8 mouse cellular contexts compared by ENCODE assay signal in the genomic region with DNA sequence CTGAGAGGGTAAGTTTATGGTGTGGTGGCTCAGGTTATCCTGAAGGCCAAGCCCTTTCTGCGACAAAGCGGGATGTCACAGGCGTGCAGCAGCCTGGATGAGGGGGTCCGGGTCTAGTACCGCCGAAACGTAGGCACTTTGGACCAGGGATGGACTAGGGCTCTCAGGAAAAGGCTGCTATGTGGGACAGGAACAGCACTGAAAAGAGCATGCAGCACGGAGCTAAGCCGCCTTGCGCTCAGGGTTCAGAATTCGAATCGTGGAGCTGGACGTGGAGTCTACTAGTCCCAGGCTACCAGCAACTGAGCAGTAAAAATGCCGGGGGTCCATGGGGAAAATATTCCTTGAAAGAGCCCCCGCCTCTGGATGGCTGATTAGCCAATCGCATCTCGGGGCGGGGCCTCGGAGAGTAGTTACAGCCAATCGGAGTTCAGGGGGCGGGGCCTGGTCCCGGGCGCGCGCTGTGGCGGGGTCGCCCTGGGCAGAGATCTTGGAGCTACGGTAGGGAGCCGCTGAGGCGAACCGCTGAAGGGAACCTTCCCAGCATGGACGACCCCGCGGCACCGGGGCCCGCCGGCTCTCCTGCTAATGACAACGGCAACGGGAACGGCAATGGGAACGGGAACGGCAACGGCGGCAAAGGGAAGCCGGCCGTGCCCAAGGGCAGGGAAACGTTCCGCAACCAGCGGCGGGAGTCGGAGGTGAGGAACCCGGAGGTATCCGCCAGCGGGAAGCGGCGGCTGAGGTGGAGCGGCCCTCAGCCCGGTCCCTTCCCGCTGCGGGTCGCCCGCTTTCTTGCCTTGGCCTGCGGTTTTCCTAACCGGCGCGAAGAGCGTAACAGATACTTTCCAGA. TPM values are rescaled to one million over a fixed set of nuclear protein-coding genes. Genes with fewer than 3 reads are reported as not detected.
DNase-seq lines count a peak whose midpoint lies in the region; ATAC-seq and TF ChIP-seq lines count a peak whose summit lies in the region.

A gene (plus strand): TSS at position 483 of the 853 bp plus-strand sequence.

- TF ChIP-seq POLR2A in thymus, adult 2 months (IDR thresholded peaks at IDR 0.05; ENCODE audit: control insufficient read depth, extremely low read depth, insufficient read depth, low read length, poor library complexity), result 0 out of 2 replicates have a peak, but pooled peaks have one; percentile 13

- peak; percentile 99 for ATAC-seq in hindbrain, embryonic 11.5 days (ENCODE audit: low FRiP score)
- peak; percentile 100 for ATAC-seq in lung, embryonic 16.5 days (ENCODE audit: low read depth)

- H3K4me1 ChIP-seq in hindbrain, embryonic 11.5 days (replicated peaks; ENCODE audit: control insufficient read depth, insufficient read depth, low read length), result no peaks in the 10 kb centered on the region
- peaks cover 8% of the 10 kb centered on the region for H3K4me1 ChIP-seq in lung, embryonic 16.5 days (replicated peaks; ENCODE audit: control insufficient read depth, insufficient read depth, low read length)
- peaks cover 9% of the 10 kb centered on the region for H3K4me1 ChIP-seq in thymus, adult 2 months (replicated peaks; ENCODE audit: control insufficient read depth, insufficient read depth, low read length)

- H3K9me3 ChIP-seq in hindbrain, embryonic 11.5 days (ENCODE audit: control insufficient read depth, low read length), result no peaks in the 10 kb centered on the region
- H3K9me3 ChIP-seq in lung, embryonic 16.5 days (ENCODE audit: control insufficient read depth, low read length), result no peaks in the 10 kb centered on the region

- H3K27me3 ChIP-seq in hindbrain, embryonic 11.5 days (ENCODE audit: control insufficient read depth, insufficient read depth, low read length), result no peaks in the 10 kb centered on the region; the same call in 1 of the 2 replicates
- peaks cover 7% of the 10 kb centered on the region for H3K27me3 ChIP-seq in lung, embryonic 16.5 days (ENCODE audit: control insufficient read depth, insufficient read depth, low read depth, low read length)
- no peaks in the 10 kb centered on the region for H3K27me3 ChIP-seq in thymus, adult 2 months (ENCODE audit: control insufficient read depth, insufficient read depth, low read length)

- peak within 1 kb of the TSS; percentile 82 for H3K4me2 ChIP-seq in hindbrain, embryonic 11.5 days (replicated peaks; ENCODE audit: low read depth, low read length)
- peak within 1 kb of the TSS; percentile 100 for H3K4me2 ChIP-seq in lung, embryonic 16.5 days (ENCODE audit: low read depth, low read length)

- WGBS in hindbrain, embryonic 11.5 days, result under 1% methylated on average over 56 of the region's 67 CpGs
- under 1% methylated on average over 64 of the region's 67 CpGs for WGBS in lung, embryonic 16.5 days
- under 1% methylated on average over 66 of the region's 67 CpGs for WGBS in thymus, adult 2 months

- no peak within 1 kb of the TSS for H3K27ac ChIP-seq in hindbrain, embryonic 11.5 days (ENCODE audit: low read depth, low read length)
- no peak within 1 kb of the TSS for H3K27ac ChIP-seq in lung, embryonic 16.5 days (ENCODE audit: low read length)
- no peak within 1 kb of the TSS for H3K27ac ChIP-seq in thymus, adult 2 months (ENCODE audit: control insufficient read depth, insufficient read depth, low read length)

- H3K4me3 ChIP-seq in hindbrain, embryonic 11.5 days (ENCODE audit: low read depth, low read length), result peak within 1 kb of the TSS; percentile 61
- peak within 1 kb of the TSS; percentile 80 for H3K4me3 ChIP-seq in lung, embryonic 16.5 days (ENCODE audit: low read length)
- peak within 1 kb of the TSS; percentile 66 for H3K4me3 ChIP-seq in thymus, adult 2 months (ENCODE audit: control insufficient read depth, insufficient read depth, low read length)

- peak; percentile 2; the same call in 1 of the 2 replicates for TF ChIP-seq CTCF in thymus, adult 2 months (IDR thresholded peaks at IDR 0.05; ENCODE audit: borderline replicate concordance, control insufficient read depth, extremely low read depth, insufficient read depth, low read length, poor library complexity)

- peak within 1 kb of the TSS; percentile 35 for H3K9ac ChIP-seq in hindbrain, embryonic 11.5 days (ENCODE audit: low read depth, low read length)
- peak within 1 kb of the TSS; percentile 70 for H3K9ac ChIP-seq in lung, embryonic 16.5 days (ENCODE audit: low read length)

- H3K36me3 ChIP-seq in hindbrain, embryonic 11.5 days (ENCODE audit: control insufficient read depth, insufficient read depth, low read length), result no peaks in the 10 kb centered on the region
- H3K36me3 ChIP-seq in lung, embryonic 16.5 days (ENCODE audit: control insufficient read depth, insufficient read depth, low read length), result no peaks in the 10 kb centered on the region
- H3K36me3 ChIP-seq in thymus, adult 2 months (ENCODE audit: control insufficient read depth, insufficient read depth, low read length), result no peaks in the 10 kb centered on the region

- peak; percentile 86 for DNase-seq in NIH3T3 (ENCODE audit: low read depth)
- peak; percentile 92 for DNase-seq in cerebellum, adult 9-11 months
- peak; percentile 79 to 95 for DNase-seq in frontal cortex, adult 2 months (ENCODE audit: extremely low spot score in 1 of 2, low spot score in 1 of 2)
- DNase-seq in hindbrain, embryonic 11.5 days (ENCODE audit: low spot score), result peak; percentile 97
- peak; percentile 86 for DNase-seq in layer of hippocampus, adult 9-11 months
- DNase-seq in ovary, adult 18-20 months (ENCODE audit: low spot score), result peak; percentile 83
- DNase-seq in thymus, adult 2 months, result peak; percentile 94

RNA-seq across cellular contexts. Expression of the gene that starts here (rescaled TPM):
- polyA plus RNA-seq in frontal cortex, adult 2 months (2012; rRNA removed), result 16.4 and 24.0 TPM in 2 replicates
- 0.82 and 0.99 TPM in 2 replicates for polyA plus RNA-seq in hindbrain, embryonic 11.5 days (2014; fragmentation: Nextera tagmentation; extraction: Ambion mirVana)
- 1.5 and 1.9 TPM in 2 replicates for polyA plus RNA-seq in lung, embryonic 16.5 days (2015; fragmentation: Nextera tagmentation; extraction: Ambion mirVana)
- 4.9 and 6.6 TPM in 2 replicates for polyA plus RNA-seq in thymus, adult 2 months (2012; rRNA removed)

Comparison
In these comparisons a context has a peak if more than half of its experiments do, and no peak if none do; other contexts are left out.
1. Peak in DNase-seq, ATAC-seq, H3K4me3 ChIP-seq, H3K9ac ChIP-seq and H3K4me2 ChIP-seq in hindbrain, embryonic 11.5 days; RNA of the gene not detected or under 1 TPM.